Mouse (Mus musculus): Measurements from ENCODE around the gene Bahcc1.

Bahcc1 gene

DNA sequence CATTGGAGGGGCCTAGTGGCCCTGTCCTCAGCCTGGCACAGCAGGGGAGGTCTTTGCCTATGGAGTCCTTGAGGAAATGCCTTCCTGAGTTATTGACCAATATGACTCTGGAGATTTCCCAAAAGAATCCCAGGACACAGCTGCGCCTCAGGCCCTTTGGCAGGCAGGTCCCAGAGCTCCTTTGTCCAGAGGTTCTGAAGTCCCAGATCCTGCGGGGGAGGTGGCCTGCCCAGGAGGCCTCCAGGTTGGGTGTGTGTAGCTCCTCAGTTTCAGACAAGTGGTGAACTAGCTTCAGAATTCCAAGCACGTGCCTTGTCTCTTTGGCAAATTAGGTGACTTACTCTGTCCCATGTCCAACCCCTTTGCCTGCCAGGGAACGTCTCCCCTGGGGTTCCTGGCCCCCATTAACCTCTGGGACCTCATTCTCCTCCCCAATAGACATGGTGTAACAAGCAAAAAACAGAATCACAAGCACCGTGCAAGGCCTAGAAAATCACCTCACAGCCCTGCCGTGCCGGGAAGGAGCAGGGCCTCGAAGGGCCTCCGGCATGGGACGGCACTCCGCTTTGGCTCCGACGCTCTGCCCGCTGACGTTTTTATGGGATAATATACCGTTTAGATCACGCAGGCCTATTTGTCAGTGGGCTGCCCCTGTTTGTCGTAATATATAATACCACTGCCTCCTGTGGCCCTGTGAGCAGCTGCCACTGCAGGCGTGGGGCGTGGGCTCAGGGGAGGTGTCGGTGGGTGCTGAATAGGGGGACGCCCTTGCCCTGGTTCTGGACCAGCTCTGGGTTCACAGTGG is 10.2 kb downstream of the Bahcc1 start:
- no peak for DNase-seq (ENCODE audit: low spot score)

DNA sequence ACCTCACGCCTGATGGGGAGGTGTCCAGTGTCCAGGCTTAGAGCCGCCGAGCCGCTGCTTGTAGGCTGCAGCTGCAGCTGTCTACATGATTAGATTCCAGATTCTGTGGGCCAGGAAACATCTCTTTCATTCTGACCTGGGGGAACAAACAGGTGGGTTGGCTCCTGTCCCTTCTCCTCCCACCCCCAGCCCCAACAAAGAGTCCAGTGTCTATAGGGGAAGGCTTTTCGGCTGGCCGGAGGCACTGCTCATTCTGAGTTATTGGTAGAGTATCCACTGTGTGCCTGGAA is 10.7 kb downstream of the Bahcc1 start:
- no peak for DNase-seq (ENCODE audit: low spot score)

DNA sequence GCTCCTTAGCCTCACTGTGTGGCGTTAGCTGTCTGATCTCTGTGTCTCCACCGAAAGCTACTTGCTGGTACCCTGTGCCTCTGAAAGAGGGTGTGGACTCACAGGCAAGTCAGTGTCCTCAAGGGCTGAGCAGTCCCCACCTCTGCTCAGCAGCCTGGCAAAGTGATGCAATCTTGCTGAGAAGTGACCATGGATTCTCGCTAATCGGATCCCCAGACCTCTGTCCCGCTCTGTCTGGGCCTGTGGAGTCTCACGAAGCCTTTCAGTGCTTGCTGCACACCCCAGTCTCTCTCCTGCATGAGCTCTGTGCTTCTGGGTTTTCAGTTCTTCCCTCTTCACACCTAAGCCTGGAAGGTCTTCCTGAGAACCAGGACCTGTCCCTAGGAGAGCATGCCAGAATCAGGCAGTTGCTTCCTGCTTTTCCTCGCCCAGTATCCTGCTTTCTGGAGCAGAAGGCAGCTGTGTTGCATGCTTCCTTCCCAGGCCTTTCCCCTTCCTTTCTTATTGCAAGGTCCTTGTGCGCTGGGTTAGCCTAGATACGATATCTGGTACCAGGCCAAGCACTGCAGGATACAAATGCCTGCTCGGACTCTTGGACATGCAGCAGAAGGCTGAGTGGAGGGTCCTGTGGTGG is 15.5 kb downstream of the Bahcc1 start:
- no peak for DNase-seq (ENCODE audit: low spot score)

DNA sequence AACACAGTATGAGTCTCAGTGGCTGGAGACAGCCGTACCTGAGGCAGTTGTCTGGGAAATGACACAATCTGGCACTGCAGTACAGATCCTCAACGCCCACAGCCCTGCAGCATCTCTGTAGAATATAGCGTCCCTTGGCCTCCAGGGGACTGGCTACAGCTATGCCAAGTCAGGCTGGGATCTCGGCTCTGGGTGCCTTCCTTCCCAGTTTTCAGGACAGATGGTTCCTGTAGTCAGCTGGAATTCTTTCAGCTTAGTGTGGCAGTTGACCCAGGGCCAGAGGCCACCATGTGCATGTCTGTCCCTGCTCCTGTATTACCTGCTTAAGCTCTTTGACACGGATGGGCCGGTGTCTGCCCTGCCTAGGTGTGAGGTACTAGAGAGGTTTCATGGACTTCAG is 16.2 kb downstream of the Bahcc1 start:
- DNase-seq (ENCODE audit: low spot score): no peak

DNA sequence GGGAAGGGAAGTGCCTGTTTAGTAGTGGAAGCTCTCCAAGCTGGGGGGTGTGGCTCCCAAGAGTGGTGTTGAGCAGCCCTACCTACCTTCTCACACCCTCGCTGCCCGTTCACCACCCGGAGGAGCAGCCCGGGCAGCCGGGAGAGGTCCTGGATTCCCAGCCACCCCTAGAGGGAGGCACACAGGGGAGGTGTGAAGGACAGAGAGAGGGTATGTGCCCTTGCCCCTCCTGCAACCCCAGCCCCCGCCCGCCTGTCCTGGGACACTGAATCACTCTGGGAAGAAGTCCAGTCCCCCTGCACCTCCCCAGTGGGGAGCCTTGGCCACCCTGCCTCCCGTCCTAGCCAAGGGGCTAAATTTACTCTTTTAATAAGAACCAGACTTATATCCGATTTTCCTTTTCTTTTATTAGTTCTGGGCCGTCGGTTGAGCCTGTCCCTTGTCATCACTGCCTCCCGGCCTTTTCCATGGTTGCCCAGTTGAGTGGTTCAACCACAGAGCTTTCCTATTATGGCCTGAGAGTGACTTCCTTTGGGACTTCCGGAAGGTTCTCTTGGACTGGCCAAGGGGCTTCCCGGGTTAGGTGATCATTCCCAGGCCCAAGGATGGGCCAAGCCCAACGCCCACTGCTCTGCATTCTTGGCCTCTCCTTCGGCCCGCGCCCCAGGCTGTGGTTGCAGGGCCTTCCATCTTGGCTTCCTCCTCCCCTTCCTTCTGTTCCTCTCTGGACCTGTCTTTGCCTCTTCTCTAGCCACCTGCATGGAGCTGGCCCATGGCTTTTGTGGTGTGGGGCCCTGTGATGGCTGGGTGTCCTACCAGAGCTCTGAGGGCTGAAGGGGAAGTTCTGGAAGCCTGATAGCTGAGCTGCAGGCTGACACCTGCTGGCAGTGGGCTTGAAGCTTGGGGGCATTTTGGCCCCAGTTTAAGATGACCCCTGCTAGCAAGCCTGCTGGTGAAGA is 18.5 kb downstream of the Bahcc1 start:
- DNase-seq (ENCODE audit: low spot score): no peak

DNA sequence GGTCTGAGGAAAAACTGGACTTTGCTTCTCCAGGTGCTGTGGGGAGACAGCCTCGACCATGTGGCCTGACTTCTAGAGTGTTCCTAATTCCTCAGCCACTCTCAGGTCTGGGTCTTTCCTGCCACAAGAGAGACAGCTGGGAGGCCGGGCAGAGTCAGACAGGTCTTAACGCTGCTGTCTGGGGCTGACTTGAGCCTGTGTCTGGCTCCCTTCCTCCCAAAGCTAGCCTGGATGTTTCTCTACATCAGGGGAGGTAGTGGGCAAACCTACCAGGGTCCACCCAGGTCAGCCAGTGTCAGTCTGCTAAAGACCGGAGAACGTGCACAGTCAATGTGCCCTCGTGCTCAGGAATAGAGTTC is 19.2 kb downstream of the Bahcc1 start:
- DNase-seq (ENCODE audit: low spot score): no peak

DNA sequence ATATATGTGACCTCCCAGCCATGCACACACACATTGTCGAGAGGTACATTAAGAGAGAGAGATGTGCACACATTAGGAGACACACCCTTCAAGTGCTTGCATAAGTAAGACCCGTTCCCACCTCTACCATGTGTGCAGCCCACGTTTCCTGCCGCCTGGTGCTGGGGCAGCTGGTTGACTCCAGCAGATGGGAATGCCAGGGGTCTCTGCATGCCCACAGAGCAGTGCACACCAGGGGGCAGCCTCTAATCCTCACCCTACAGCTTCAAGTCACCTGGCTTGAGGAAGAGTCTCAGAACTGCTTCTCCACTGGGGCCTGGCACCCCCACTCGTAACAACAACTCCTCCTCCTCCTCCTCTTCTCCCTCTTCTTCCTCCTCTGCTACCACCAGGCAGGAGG is 19.7 kb downstream of the Bahcc1 start:
- DNase-seq (ENCODE audit: low spot score): no peak

DNA sequence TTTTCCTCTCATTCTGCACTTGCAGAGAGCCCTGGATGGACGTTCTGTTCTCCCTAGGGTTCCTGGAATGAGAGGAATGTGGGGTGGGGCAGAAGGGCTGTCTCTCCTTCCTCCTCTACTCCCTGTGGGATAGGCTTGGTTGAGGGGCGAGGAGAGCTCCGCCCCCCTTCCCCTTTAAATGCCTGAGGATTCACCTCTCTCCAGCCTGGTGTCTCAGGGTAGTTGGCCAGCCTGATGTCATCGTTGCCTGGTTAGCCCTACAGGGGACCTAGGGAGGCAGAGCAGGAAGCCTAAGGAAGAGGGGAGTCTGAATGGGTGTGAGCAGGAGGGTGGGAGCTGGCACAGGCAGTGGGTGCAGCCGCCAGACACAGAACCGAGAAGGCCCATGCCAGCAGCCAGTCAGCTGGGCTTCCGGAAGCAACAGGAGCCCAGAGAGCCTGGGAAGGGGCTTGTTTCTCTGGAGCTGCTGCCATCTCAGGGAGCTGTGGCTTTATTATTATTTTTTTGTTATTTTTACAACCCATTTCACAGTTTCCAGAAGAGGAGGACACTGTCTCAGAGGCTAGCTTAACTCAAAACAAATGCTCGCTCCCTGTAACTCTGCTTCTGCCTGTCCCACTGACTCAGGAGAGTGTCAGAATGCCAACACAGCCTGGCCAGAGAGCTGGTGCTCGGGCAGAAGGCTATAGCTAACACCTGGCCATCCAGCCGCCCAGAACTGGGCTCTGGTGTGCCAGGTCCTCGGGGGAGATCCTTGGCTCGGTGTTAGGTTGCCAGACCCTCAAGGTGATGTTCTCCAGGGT is 20.3 kb downstream of the Bahcc1 start:
- no peak for DNase-seq (ENCODE audit: low spot score)

DNA sequence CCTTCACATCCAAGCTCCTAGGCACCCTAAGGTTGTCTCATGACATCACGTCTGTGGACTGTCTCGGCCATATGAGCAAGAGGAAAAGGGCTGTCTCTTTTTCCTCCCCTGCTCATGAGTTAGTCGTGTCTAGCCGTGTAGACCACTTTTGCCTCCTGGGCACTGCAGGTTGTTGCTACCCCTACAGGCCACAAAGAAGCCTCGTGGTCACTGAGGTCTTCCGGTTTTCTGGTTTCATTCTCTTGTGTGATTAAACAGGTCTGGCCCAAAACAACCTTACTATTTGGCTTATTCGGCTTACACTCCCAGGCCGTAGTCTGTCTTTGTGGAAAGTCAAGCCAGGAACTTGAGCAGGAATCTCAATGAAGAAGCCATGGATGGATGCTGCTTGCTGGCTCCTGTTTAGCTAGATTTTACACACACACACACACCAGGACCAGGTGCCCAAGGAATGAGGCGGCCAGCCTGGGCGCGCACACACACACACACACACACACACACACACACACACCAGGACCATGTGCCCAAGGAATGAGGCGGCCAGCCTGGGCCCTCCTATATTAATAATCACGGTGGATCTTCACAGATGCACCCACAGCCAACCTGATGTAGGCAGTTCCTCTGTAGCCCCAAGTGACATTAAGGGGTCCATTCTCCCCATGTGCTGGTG is 21.0 kb downstream of the Bahcc1 start:
- no peak for DNase-seq (ENCODE audit: low spot score)

DNA sequence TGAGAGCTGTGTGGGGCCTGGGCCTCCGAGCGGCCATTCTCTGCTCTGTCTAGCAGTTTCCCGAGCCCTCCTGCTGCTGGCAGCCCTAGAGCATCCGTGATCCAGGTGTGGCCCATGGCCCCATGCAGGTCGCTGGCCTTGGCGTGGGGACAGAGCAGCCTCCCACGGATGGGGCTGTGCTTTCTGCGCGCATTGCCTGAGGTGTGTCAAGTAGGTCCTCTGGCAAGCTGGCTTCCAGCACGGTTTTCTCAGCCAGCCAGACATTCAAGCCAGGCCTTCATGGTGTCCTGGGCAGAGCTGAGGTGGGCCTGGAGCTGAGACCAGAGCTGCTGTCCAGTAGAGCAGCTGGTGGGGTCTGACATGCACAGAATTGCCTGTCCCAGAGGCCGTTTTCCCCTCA is 21.7 kb downstream of the Bahcc1 start:
- no peak for DNase-seq (ENCODE audit: low spot score)

DNA sequence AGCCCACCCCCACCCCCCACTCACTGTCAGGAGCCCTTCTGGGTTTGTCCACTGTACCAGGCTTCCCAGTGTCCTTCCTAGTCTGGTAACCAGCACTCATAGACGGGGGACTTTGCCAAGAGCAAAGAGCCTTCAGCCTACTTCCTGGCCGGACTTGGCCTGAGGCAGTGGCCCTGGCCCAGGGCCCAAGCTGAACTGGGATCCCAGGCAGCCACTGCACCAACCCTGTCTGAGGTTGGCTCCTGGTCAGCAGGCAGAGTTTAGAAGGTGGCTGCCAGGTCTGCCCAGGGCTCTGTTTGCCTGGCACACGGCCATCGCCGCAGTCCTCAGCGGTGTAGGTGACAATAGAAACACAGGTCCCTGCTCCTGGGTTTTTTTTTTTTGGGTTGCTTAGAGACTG is 22.3 kb downstream of the Bahcc1 start:
- DNase-seq (ENCODE audit: low spot score): peak; percentile 67

DNA sequence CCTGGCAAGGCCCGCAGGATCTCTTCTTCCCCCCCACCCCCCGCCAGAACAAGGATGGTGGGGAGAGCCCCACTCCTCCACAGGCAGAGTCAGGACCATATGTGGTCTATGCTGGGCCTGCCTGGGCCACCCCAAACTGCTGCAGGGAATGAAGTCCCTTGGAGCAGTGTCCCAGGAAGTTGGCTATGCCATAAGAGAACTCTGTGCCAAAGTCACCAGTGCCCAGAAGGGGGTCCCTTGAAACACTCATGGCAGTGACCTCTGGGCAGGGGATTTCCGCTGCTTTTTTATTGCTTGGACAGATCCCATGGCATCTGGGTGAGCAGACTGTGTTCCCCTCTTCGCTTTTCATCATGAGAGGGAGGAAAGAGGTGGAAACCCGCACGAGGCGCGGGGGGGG is 22.8 kb downstream of the Bahcc1 start:
- DNase-seq (ENCODE audit: low spot score): no peak

DNA sequence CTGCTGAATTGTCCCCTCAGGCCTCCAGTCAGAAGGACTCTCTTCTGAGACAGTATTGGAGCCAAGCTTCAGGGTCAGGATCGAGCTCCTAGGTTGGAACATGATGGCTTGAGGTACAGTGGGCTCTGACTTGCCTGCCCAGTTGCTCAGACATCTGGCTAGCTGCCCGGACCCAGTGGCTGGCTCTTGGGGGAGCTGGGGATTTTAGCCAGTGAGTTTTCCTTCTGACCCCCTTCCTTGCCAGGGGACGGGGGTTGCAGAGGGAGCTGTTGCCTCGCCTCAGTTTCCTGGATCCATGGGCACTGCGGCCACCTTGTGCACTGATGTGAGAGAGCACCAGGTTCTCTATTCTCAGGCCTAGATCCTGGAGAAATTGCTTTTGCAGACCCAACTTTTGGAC is 23.4 kb downstream of the Bahcc1 start:
- no peak for DNase-seq (ENCODE audit: low spot score)

DNA sequence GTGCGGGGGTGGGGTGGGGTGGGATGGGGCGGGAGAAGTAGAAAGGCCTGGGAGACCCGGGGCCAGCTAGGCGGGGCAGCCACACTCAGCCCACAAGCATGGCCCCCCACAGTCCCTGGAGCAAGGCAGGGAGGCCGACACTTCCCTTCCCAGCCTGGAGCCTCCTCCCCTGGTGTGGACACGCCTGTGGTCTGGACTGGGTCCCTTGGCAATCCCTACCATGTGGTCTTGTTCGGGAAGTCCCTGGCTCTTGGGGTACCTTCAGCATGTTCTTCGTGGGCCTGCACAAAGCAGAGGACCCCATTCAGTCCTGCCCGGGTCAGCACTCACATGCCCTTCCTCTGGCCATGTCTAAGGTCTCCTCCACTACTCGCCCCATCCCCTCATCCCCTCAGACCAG is 23.8 kb downstream of the Bahcc1 start:
- no peak for DNase-seq (ENCODE audit: low spot score)

DNA sequence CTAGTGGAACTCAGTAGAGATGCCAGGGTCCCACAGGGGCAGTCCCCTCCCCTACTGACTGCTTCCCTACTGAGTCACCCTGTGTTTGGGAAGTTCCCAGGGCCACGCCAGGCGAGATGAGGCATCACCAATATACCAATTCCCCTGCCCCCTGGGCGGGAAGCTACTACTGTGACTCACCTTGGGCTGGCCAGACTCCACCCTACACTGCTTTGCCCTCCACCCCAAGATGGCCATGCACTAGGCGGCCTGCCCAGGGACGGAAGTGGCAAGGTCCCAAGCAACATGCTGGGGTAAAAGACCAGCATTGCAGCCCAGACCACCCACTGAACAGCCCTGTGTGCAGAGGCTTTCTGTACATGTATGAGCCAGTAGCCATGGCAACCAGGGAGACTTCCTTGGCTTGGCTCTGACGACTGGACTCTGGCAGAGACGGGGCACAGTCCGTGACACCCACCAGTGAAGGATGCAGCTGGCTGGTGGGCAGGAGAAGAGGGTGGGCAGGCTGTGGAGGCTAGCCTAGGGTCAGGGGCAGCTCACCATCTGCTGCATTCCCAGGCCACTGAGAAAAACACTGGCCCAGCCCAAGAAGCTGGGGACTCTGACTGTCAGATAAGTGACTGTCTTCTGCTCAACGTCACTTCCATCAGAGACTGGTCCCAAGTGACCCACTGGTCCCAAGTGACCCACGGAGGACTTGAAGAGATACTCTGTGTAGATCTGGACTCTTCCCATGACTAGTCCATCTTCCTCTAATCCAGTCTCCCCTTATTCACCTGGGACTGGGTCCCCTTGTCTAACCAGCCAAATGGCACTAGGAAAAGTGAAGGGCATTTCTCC is 24.5 kb downstream of the Bahcc1 start:
- DNase-seq (ENCODE audit: low spot score): no peak

DNA sequence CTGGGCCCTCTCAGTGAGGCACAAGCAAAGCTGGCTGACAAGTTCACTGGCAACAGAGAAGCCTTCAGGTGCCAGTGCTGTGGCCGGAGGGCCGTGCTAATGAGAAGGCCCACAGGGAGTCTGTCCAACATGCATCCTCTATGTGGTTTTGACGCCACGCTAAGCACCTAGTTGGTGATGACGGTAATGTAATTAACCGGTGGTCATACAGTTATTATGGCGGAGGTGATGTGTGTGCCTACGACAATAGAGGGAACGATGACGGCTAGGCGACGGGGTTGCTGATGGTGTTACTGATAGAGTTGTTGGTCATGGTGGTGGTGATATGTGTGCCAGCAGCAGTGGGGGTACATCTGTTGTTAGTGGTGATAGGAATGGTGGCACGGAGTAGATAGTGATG is 25.2 kb downstream of the Bahcc1 start:
- no peak for DNase-seq (ENCODE audit: low spot score)

DNA sequence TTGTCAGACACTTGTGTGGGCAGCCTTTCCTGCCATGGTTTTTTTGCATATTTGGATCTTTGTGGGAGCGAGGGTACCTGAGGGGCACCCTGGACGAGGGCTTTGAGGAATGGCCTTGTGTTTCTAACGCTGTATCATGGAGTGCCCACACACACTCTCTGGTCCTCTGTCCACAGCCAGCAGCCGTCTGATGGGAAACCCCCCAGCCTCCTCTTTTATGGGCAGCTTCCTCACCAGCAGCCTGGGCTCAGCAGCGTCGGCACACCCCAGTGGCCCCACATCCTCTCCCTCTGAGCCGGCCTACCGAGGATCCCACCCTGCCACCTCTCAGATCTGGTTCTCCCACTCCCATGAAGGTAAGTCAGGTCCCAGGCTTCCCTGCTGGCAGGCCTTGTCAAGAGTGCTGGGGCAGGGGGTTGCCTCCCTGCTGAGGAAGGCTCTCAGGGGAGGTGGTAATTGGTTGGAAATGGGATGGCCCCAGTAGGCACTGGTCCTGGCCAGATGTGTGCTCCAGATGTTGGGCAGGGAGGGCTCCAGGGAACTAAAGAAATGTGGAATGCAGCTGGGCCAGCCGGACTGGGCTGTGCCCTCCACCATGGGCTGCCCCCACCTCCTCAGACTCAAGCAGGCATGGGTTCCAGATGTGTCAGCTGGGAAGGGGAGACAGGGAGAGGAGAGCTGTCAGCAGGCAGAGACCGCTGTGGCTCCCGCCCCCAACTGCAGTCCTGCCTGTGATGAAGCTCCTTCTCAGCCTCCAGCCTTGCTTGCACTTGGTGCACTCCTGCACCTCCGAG is 26.3 kb downstream of the Bahcc1 start:
- no peak for DNase-seq (ENCODE audit: low spot score)

DNA sequence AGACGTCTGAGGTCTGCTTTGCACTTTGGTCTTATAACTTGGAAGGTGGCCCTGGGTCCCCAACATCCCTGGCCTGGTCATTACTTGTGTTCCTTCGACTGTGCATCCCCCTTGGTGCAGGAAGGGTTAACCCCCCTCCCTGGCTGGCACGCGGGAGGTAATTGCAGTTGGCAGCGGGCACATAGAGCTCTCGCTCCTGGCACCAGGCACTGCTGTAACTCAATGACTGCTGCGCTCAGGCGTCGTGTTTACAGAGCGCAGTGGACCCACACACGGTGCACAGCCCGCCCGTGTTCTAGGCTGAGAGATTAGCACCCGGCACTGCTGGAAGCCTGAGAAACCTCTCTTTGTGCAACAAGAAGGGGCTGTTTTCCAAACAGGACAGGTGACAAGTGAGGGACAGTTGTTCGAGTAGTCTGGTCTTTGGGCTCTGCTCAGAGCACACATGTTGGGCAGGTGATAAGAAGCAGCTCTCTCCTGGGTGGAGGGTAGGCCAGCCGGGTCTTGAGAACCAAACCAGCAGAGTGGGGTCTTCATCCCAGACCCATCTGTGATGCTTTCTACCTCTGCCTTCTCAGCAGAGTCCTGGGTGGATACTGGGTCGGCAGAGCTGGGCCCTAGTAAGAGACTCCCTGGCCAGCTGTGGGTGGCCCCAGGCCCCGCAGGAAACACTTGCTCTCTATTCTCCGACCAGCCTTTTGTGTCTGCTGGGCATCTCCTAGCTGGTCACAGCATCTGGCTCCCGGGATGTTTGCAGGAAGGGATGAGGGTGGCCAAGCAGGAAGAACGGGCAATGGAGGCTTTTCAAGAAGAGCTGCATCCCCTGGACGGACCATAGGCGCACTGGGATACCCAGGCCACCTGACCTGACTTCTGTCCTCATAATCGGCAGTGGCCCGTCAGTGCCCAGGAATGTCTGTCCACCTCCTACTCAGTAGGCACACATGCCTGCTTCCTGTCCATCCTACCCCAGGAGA is 27.3 kb downstream of the Bahcc1 start:
- DNase-seq (ENCODE audit: low spot score): no peak

DNA sequence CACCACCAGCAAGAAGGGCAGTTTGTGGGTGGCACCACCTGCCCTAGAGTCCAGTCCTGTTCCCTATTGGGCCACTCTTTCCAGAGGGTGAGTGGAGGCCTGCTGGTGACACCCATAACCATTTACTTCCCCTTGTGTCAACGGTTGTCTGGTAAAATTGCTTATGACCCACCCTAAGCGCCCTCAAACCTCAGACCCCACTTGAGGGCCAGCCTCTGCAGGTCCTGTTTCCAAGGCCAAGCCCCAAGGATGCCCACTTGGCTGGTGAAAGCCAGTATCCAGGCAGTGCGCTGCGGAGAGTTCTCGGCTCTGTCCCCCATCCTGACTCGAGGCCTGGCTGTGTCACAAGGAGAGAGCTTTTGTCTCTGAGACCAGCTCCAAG is 28.0 kb downstream of the Bahcc1 start:
- no peak for DNase-seq (ENCODE audit: low spot score)

Measured in ovary, postnatal 14 days (tissue).